Mouse (Mus musculus) testis, postnatal 10 days (tissue): ENCODE results near the gene Tfap2c.

Experiments
- DNase-seq: peaks from one replicate; pipeline ENCODE4 v3.0.0; 2021; ENCODE audit warnings: low spot score

Gene Tfap2c

GRCm38 (mm10) chr2:172549371-172550155, at the start of gene Tfap2c:
Tfap2c (plus strand) TSS chr2:172549593.
- DNase-seq: no peak

GRCm38 (mm10) chr2:172500752-172501316, 48.6 kb upstream of the Tfap2c start:
- no peak for DNase-seq

- DNase-seq: no peak
Measured at GRCm38 (mm10) chr2:172501341-172501740, 48.1 kb upstream of the Tfap2c start.

- no peak for DNase-seq
Measured at GRCm38 (mm10) chr2:172502168-172502567, 47.2 kb upstream of the Tfap2c start.

- DNase-seq: no peak
Measured at GRCm38 (mm10) chr2:172506121-172506520, 43.3 kb upstream of the Tfap2c start.

- no peak for DNase-seq
Measured at GRCm38 (mm10) chr2:172510056-172510712, 39.2 kb upstream of the Tfap2c start.

GRCm38 (mm10) chr2:172510899-172511298, 38.5 kb upstream of the Tfap2c start:
- no peak for DNase-seq

GRCm38 (mm10) chr2:172516407-172516992, 32.9 kb upstream of the Tfap2c start:
- DNase-seq: no peak

- DNase-seq: no peak
Measured at GRCm38 (mm10) chr2:172520616-172521371, 28.6 kb upstream of the Tfap2c start.

GRCm38 (mm10) chr2:172522528-172522927, 26.9 kb upstream of the Tfap2c start:
- DNase-seq: no peak

- no peak for DNase-seq
Measured at GRCm38 (mm10) chr2:172527175-172527574, 22.2 kb upstream of the Tfap2c start.

GRCm38 (mm10) chr2:172543987-172544386, 5.4 kb upstream of the Tfap2c start:
- DNase-seq: no peak

- DNase-seq: no peak
Measured at GRCm38 (mm10) chr2:172544601-172545127, 4.7 kb upstream of the Tfap2c start.

- no peak for DNase-seq
Measured at GRCm38 (mm10) chr2:172545592-172546235, 3.7 kb upstream of the Tfap2c start.

GRCm38 (mm10) chr2:172546551-172546950, 2.8 kb upstream of the Tfap2c start:
- DNase-seq: no peak

- DNase-seq: no peak
Measured at GRCm38 (mm10) chr2:172547116-172547515, 2.3 kb upstream of the Tfap2c start.

GRCm38 (mm10) chr2:172547807-172548586, 1.4 kb upstream of the Tfap2c start:
- DNase-seq: no peak

GRCm38 (mm10) chr2:172548672-172549255, 629 bp upstream of the Tfap2c start:
- DNase-seq: no peak

GRCm38 (mm10) chr2:172550364-172551080, 1.1 kb downstream of the Tfap2c start:
- DNase-seq: peak; percentile 85
